Mouse (Mus musculus) hindbrain, embryonic 16.5 days (tissue): ENCODE data around the gene Rnf167. TPM values are rescaled to one million over a fixed set of nuclear protein-coding genes. Genes with fewer than 3 reads are reported as not detected.
A peak's percentile ranks its signal among the peaks of the same experiment; 100 is the strongest.

Experiments used
- ATAC-seq: fragments of 200-750 bp; cut with Nextera tagmentation; 2 replicates; pipeline ENCODE4 v1.8.0; 2017; ENCODE audit warnings: moderate TSS enrichment, moderate library complexity
- H3K27ac ChIP-seq: fragments of 300-500 bp; sonication (generic); 2 replicates; pipeline ENCODE4 v1.5.1; 2014; ENCODE audit warnings: low read depth, mild to moderate bottlenecking, control low read depth, low read length, moderate library complexity
- H3K27me3 ChIP-seq: fragments of 300-500 bp; sonication (generic); replicated peaks from 2 replicates; pipeline ENCODE4 v1.6.1; 2014; ENCODE audit warnings: low read length; ENCODE audit not compliant: control insufficient read depth, insufficient read depth
- H3K36me3 ChIP-seq: fragments of 300-500 bp; sonication (generic); 2 replicates; pipeline ENCODE4 v1.6.1; 2014; ENCODE audit warnings: mild to moderate bottlenecking, low read length, moderate library complexity, mixed read lengths; ENCODE audit not compliant: control insufficient read depth, insufficient read depth
- H3K4me1 ChIP-seq: fragments of 300-500 bp; sonication (generic); 2 replicates; pipeline ENCODE4 v1.6.1; 2014; ENCODE audit warnings: low read depth, low read length; ENCODE audit not compliant: control insufficient read depth, insufficient read depth
- H3K4me2 ChIP-seq: fragments of 300-500 bp; sonication (generic); 2 replicates; pipeline ENCODE4 v1.6.1; 2014; ENCODE audit warnings: mild to moderate bottlenecking, low read length, control low read depth, moderate library complexity
- H3K4me3 ChIP-seq: fragments of 300-500 bp; sonication (generic); 2 replicates; pipeline ENCODE4 v1.5.1; 2014; ENCODE audit warnings: mild to moderate bottlenecking, low read length, control low read depth, moderate library complexity
- H3K9ac ChIP-seq: fragments of 300-500 bp; sonication (generic); 2 replicates; pipeline ENCODE4 v1.6.1; 2014; ENCODE audit warnings: low read depth, mild to moderate bottlenecking, control low read depth, low read length, moderate library complexity
- H3K9me3 ChIP-seq: fragments of 300-500 bp; sonication (generic); 2 replicates; pipeline ENCODE4 v1.6.1; 2014; ENCODE audit warnings: mild to moderate bottlenecking, low read length, moderate library complexity; ENCODE audit not compliant: control insufficient read depth
- WGBS: fragments of 180-500 bp; shearing (Covaris S2); extraction: QIAGEN DNeasy Blood & Tissue Kit; methylation state at CpG from one replicate; pipeline ENCODE4 v1.1.7; 2014; 5-methylcytosine and 5-hydroxymethylcytosine counted together
- polyA plus RNA-seq: library from polyadenylated mRNA; unstranded; fragments of >200 nt; fragmentation: Nextera tagmentation; extraction: Ambion mirVana; gene quantifications from 2 replicates; pipeline ENCODE4 v1.2.1, GENCODE M21; 2015

Rnf167 gene
- polyA plus RNA-seq, 1 experiment from 2014 or later: 110 TPM

- Histone ChIP-seq H3K9me3 (no peaks in the 10 kb centered on the region), H3K4me2 (peak overlapping the region; percentile 94), H3K36me3 (peaks cover 11% of the 10 kb centered on the region), H3K27me3 (no peaks in the 10 kb centered on the region), H3K4me1 (peaks cover 18% of the 10 kb centered on the region), H3K4me3 (peak overlapping the region; percentile 64), H3K27ac (peak overlapping the region; percentile 88), H3K9ac (peak overlapping the region; percentile 72)
- under 1% methylated on average over 15 of the region's 15 CpGs for WGBS
- ATAC-seq: no peak
These were observed 21.3 kb downstream of the Rnf167 start for GRCm38 (mm10) chr11:70668335-70668770.

GRCm38 (mm10) chr11:70668771-70669505 is 21.9 kb downstream of the Rnf167 start, which contains the start of gene Spag7:
TSS of gene Spag7 (minus strand) at chr11:70669416.
- Histone ChIP-seq H3K27me3 (no peaks in the 10 kb centered on the region), H3K36me3 (peaks cover 11% of the 10 kb centered on the region), H3K9ac (peak within 1 kb of the TSS; percentile 79), H3K4me1 (peaks cover 18% of the 10 kb centered on the region), H3K4me2 (peak within 1 kb of the TSS; percentile 94), H3K4me3 (peak within 1 kb of the TSS; percentile 64), H3K27ac (peak within 1 kb of the TSS; percentile 97), H3K9me3 (no peaks in the 10 kb centered on the region)
- 0% methylated on average over 44 of the region's 44 CpGs for WGBS
- ATAC-seq: peak; percentile 96

GRCm38 (mm10) chr11:70669582-70670345 is 22.7 kb downstream of the Rnf167 start:
- Histone ChIP-seq H3K9me3 (no peaks in the 10 kb centered on the region), H3K36me3 (peaks cover 7% of the 10 kb centered on the region; the same call in 1 of the 2 replicates), H3K27me3 (no peaks in the 10 kb centered on the region), H3K9ac (peak overlapping the region; percentile 79), H3K4me3 (peak overlapping the region; percentile 64), H3K4me2 (peak overlapping the region; percentile 86), H3K4me1 (peaks cover 18% of the 10 kb centered on the region), H3K27ac (peak overlapping the region; percentile 97)
- under 1% methylated on average over 31 of the region's 31 CpGs for WGBS
- ATAC-seq: peak; percentile 38

GRCm38 (mm10) chr11:70670483-70670882 is 23.4 kb downstream of the Rnf167 start:
- H3K9ac ChIP-seq: peak overlapping the region; percentile 79
- peaks cover 5% of the 10 kb centered on the region; the same call in 1 of the 2 replicates for H3K36me3 ChIP-seq
- WGBS: 38% methylated on average over 14 of the region's 14 CpGs
- H3K9me3 ChIP-seq: no peaks in the 10 kb centered on the region
- peak overlapping the region; percentile 97 for H3K27ac ChIP-seq
- peak overlapping the region; percentile 86 for H3K4me2 ChIP-seq
- ATAC-seq: no peak
- H3K4me1 ChIP-seq: peaks cover 18% of the 10 kb centered on the region
- H3K4me3 ChIP-seq: peak overlapping the region; percentile 64
- no peaks in the 10 kb centered on the region for H3K27me3 ChIP-seq

GRCm38 (mm10) chr11:70671333-70672047 is 24.5 kb downstream of the Rnf167 start:
- no peak for ATAC-seq
- Histone ChIP-seq H3K4me2 (no peak overlapping the region; the same call in 1 of the 2 replicates), H3K27ac (no peak overlapping the region), H3K27me3 (no peaks in the 10 kb centered on the region), H3K36me3 (peaks cover 10% of the 10 kb centered on the region; the same call in 1 of the 2 replicates), H3K4me3 (no peak overlapping the region), H3K9me3 (no peaks in the 10 kb centered on the region), H3K4me1 (peaks cover 18% of the 10 kb centered on the region), H3K9ac (0 out of 2 replicates have a peak overlapping the region, but pooled peaks have one; percentile 19)
- WGBS: 83% methylated on average over 16 of the region's 16 CpGs

- ATAC-seq: no peak
- Histone ChIP-seq H3K4me2 (no peak overlapping the region), H3K9me3 (no peaks in the 10 kb centered on the region), H3K36me3 (peaks cover 16% of the 10 kb centered on the region), H3K4me3 (no peak overlapping the region), H3K4me1 (peaks cover 11% of the 10 kb centered on the region), H3K9ac (no peak overlapping the region), H3K27me3 (no peaks in the 10 kb centered on the region), H3K27ac (no peak overlapping the region)
- WGBS: 60% methylated on average over 6 of the region's 6 CpGs
These were observed 27.0 kb downstream of the Rnf167 start for GRCm38 (mm10) chr11:70674014-70674413.

GRCm38 (mm10) chr11:70674501-70674900 is 27.5 kb downstream of the Rnf167 start:
- Histone ChIP-seq H3K27ac (no peak overlapping the region), H3K27me3 (no peaks in the 10 kb centered on the region), H3K4me1 (peaks cover 11% of the 10 kb centered on the region), H3K9me3 (no peaks in the 10 kb centered on the region), H3K4me3 (no peak overlapping the region), H3K4me2 (no peak overlapping the region), H3K36me3 (peaks cover 19% of the 10 kb centered on the region), H3K9ac (no peak overlapping the region)
- WGBS: 62% methylated on average over 11 of the region's 11 CpGs
- no peak for ATAC-seq

- H3K9ac ChIP-seq: no peak overlapping the region
- peaks cover 37% of the 10 kb centered on the region for H3K36me3 ChIP-seq
- peaks cover 8% of the 10 kb centered on the region for H3K4me1 ChIP-seq
- H3K27me3 ChIP-seq: no peaks in the 10 kb centered on the region
- no peak overlapping the region for H3K27ac ChIP-seq
- no peak overlapping the region for H3K4me3 ChIP-seq
- no peaks in the 10 kb centered on the region for H3K9me3 ChIP-seq
- H3K4me2 ChIP-seq: no peak overlapping the region
- WGBS: 85% methylated on average over 9 of the region's 9 CpGs
- no peak for ATAC-seq
These were observed 31.1 kb downstream of the Rnf167 start for GRCm38 (mm10) chr11:70678092-70678491.
